Mouse (Mus musculus): ENCODE data around the gene Arhgap24.

- TF ChIP-seq CTCF (IDR thresholded peaks at IDR 0.05; ENCODE audit: low read depth): no peak
- no peak for TF ChIP-seq EP300 (IDR thresholded peaks at IDR 0.05; ENCODE audit: low read depth)
These were observed 20.6 kb upstream of the Arhgap24 start for GRCm38 (mm10) chr5:102460452-102461197.

Data from liver, postnatal 0 days (tissue).